Mouse (Mus musculus): ENCODE measurements around the gene Cd3d. TPM values are rescaled to one million over a fixed set of nuclear protein-coding genes. Genes with fewer than 3 reads are reported as not detected.

Gene Cd3d
- polyA plus RNA-seq, 1 experiment from 2014 or later, result not detected

GRCm38 (mm10) chr9:45015841-45016240, 34.3 kb downstream of the Cd3d start:
- no peaks in the 10 kb centered on the region for H3K9me3 ChIP-seq (ENCODE audit: control insufficient read depth, low read length)
- no peak overlapping the region for H3K4me2 ChIP-seq (replicated peaks; ENCODE audit: low read depth, low read length)
- H3K9ac ChIP-seq (ENCODE audit: low read depth, low read length), result no peak overlapping the region; the same call in 1 of the 2 replicates
- WGBS, result 51% methylated on average over 3 of the region's 3 CpGs
- no peaks in the 10 kb centered on the region for H3K4me1 ChIP-seq (ENCODE audit: control insufficient read depth, insufficient read depth, low read length)
- H3K27me3 ChIP-seq (ENCODE audit: control insufficient read depth, insufficient read depth, low read length), result no peaks in the 10 kb centered on the region
- H3K36me3 ChIP-seq (ENCODE audit: control insufficient read depth, insufficient read depth, low read length), result no peaks in the 10 kb centered on the region
- ATAC-seq (ENCODE audit: low FRiP score, low TSS enrichment), result no peak
- no peak overlapping the region for H3K27ac ChIP-seq (ENCODE audit: low read depth, low read length)
- no peak overlapping the region for H3K4me3 ChIP-seq (ENCODE audit: low read length)

GRCm38 (mm10) chr9:45018031-45018430, 36.4 kb downstream of the Cd3d start:
- 75% methylated on average over 11 of the region's 11 CpGs for WGBS
- ATAC-seq (ENCODE audit: low FRiP score, low TSS enrichment), result no peak

GRCm38 (mm10) chr9:45022800-45023199, 41.2 kb downstream of the Cd3d start:
- 8% methylated on average over 3 of the region's 3 CpGs for WGBS
- Histone ChIP-seq H3K4me3 (ENCODE audit: low read length) (no peak overlapping the region), H3K27me3 (ENCODE audit: control insufficient read depth, insufficient read depth, low read length) (no peaks in the 10 kb centered on the region), H3K9me3 (ENCODE audit: control insufficient read depth, low read length) (no peaks in the 10 kb centered on the region), H3K4me1 (ENCODE audit: control insufficient read depth, insufficient read depth, low read length) (no peaks in the 10 kb centered on the region), H3K27ac (ENCODE audit: low read depth, low read length) (no peak overlapping the region), H3K9ac (ENCODE audit: low read depth, low read length) (no peak overlapping the region), H3K36me3 (ENCODE audit: control insufficient read depth, insufficient read depth, low read length) (no peaks in the 10 kb centered on the region), H3K4me2 (replicated peaks; ENCODE audit: low read depth, low read length) (no peak overlapping the region)
- ATAC-seq (ENCODE audit: low FRiP score, low TSS enrichment), result no peak

More at GRCm38 (mm10) chr9:45018031-45018430, 36.4 kb downstream of the Cd3d start:
- Histone ChIP-seq H3K9me3 (ENCODE audit: control insufficient read depth, low read length) (no peaks in the 10 kb centered on the region), H3K4me3 (ENCODE audit: low read length) (no peak overlapping the region), H3K4me1 (ENCODE audit: control insufficient read depth, insufficient read depth, low read length) (no peaks in the 10 kb centered on the region), H3K4me2 (replicated peaks; ENCODE audit: low read depth, low read length) (no peak overlapping the region), H3K36me3 (ENCODE audit: control insufficient read depth, insufficient read depth, low read length) (no peaks in the 10 kb centered on the region), H3K27ac (ENCODE audit: low read depth, low read length) (no peak overlapping the region), H3K27me3 (ENCODE audit: control insufficient read depth, insufficient read depth, low read length) (no peaks in the 10 kb centered on the region), H3K9ac (ENCODE audit: low read depth, low read length) (no peak overlapping the region)

- Histone ChIP-seq H3K27me3 (ENCODE audit: control insufficient read depth, insufficient read depth, low read length) (no peaks in the 10 kb centered on the region), H3K4me1 (ENCODE audit: control insufficient read depth, insufficient read depth, low read length) (no peaks in the 10 kb centered on the region), H3K4me2 (replicated peaks; ENCODE audit: low read depth, low read length) (no peak overlapping the region), H3K9me3 (ENCODE audit: control insufficient read depth, low read length) (no peaks in the 10 kb centered on the region), H3K4me3 (ENCODE audit: low read length) (no peak overlapping the region), H3K27ac (ENCODE audit: low read depth, low read length) (no peak overlapping the region), H3K36me3 (ENCODE audit: control insufficient read depth, insufficient read depth, low read length) (no peaks in the 10 kb centered on the region), H3K9ac (ENCODE audit: low read depth, low read length) (no peak overlapping the region)
- ATAC-seq (ENCODE audit: low FRiP score, low TSS enrichment), result no peak
- 63% methylated on average over 3 of the region's 3 CpGs for WGBS
Measured at GRCm38 (mm10) chr9:45023638-45024037, 42.1 kb downstream of the Cd3d start.

GRCm38 (mm10) chr9:45024187-45024586, 42.6 kb downstream of the Cd3d start:
- Histone ChIP-seq H3K9ac (ENCODE audit: low read depth, low read length) (no peak overlapping the region), H3K36me3 (ENCODE audit: control insufficient read depth, insufficient read depth, low read length) (no peaks in the 10 kb centered on the region), H3K27ac (ENCODE audit: low read depth, low read length) (no peak overlapping the region), H3K4me3 (ENCODE audit: low read length) (no peak overlapping the region), H3K4me2 (replicated peaks; ENCODE audit: low read depth, low read length) (no peak overlapping the region), H3K9me3 (ENCODE audit: control insufficient read depth, low read length) (no peaks in the 10 kb centered on the region), H3K4me1 (ENCODE audit: control insufficient read depth, insufficient read depth, low read length) (no peaks in the 10 kb centered on the region), H3K27me3 (ENCODE audit: control insufficient read depth, insufficient read depth, low read length) (no peaks in the 10 kb centered on the region)
- no peak for ATAC-seq (ENCODE audit: low FRiP score, low TSS enrichment)
- 86% methylated on average over 2 of the region's 2 CpGs for WGBS

GRCm38 (mm10) chr9:45027376-45027775, 45.8 kb downstream of the Cd3d start:
- H3K9ac ChIP-seq (ENCODE audit: low read depth, low read length), result no peak overlapping the region
- no peaks in the 10 kb centered on the region for H3K4me1 ChIP-seq (ENCODE audit: control insufficient read depth, insufficient read depth, low read length)
- H3K27ac ChIP-seq (ENCODE audit: low read depth, low read length), result no peak overlapping the region
- H3K4me3 ChIP-seq (ENCODE audit: low read length), result no peak overlapping the region
- no peak for ATAC-seq (ENCODE audit: low FRiP score, low TSS enrichment)
- no peak overlapping the region for H3K4me2 ChIP-seq (replicated peaks; ENCODE audit: low read depth, low read length)
- H3K9me3 ChIP-seq (ENCODE audit: control insufficient read depth, low read length), result no peaks in the 10 kb centered on the region
- H3K27me3 ChIP-seq (ENCODE audit: control insufficient read depth, insufficient read depth, low read length), result no peaks in the 10 kb centered on the region
- no peaks in the 10 kb centered on the region for H3K36me3 ChIP-seq (ENCODE audit: control insufficient read depth, insufficient read depth, low read length)
- 68% methylated on average over 8 of the region's 8 CpGs for WGBS

- whole genome bisulfite sequencing, result 63% methylated on average over 6 of the region's 6 CpGs
- Histone ChIP-seq H3K9me3 (ENCODE audit: control insufficient read depth, low read length) (no peaks in the 10 kb centered on the region), H3K9ac (ENCODE audit: low read depth, low read length) (no peak overlapping the region), H3K4me2 (replicated peaks; ENCODE audit: low read depth, low read length) (no peak overlapping the region), H3K36me3 (ENCODE audit: control insufficient read depth, insufficient read depth, low read length) (no peaks in the 10 kb centered on the region), H3K27ac (ENCODE audit: low read depth, low read length) (no peak overlapping the region), H3K4me1 (ENCODE audit: control insufficient read depth, insufficient read depth, low read length) (no peaks in the 10 kb centered on the region), H3K4me3 (ENCODE audit: low read length) (no peak overlapping the region), H3K27me3 (ENCODE audit: control insufficient read depth, insufficient read depth, low read length) (no peaks in the 10 kb centered on the region)
- ATAC-seq (ENCODE audit: low FRiP score, low TSS enrichment), result no peak
Measured at GRCm38 (mm10) chr9:45030341-45030740, 48.8 kb downstream of the Cd3d start.

- no peak overlapping the region for H3K9ac ChIP-seq (ENCODE audit: low read depth, low read length)
- H3K4me3 ChIP-seq (ENCODE audit: low read length), result no peak overlapping the region
- H3K27ac ChIP-seq (ENCODE audit: low read depth, low read length), result no peak overlapping the region
- H3K4me2 ChIP-seq (replicated peaks; ENCODE audit: low read depth, low read length), result no peak overlapping the region
- H3K9me3 ChIP-seq (ENCODE audit: control insufficient read depth, low read length), result no peaks in the 10 kb centered on the region
- no peaks in the 10 kb centered on the region for H3K36me3 ChIP-seq (ENCODE audit: control insufficient read depth, insufficient read depth, low read length)
- no peaks in the 10 kb centered on the region for H3K4me1 ChIP-seq (ENCODE audit: control insufficient read depth, insufficient read depth, low read length)
- no peaks in the 10 kb centered on the region for H3K27me3 ChIP-seq (ENCODE audit: control insufficient read depth, insufficient read depth, low read length)
- ATAC-seq (ENCODE audit: low FRiP score, low TSS enrichment), result no peak
- 74% methylated on average over 2 of the region's 2 CpGs for WGBS
Measured at GRCm38 (mm10) chr9:45032261-45032660, 50.7 kb downstream of the Cd3d start.

- WGBS, result 86% methylated on average over 3 of the region's 3 CpGs
- Histone ChIP-seq H3K36me3 (ENCODE audit: control insufficient read depth, insufficient read depth, low read length) (no peaks in the 10 kb centered on the region), H3K4me1 (ENCODE audit: control insufficient read depth, insufficient read depth, low read length) (no peaks in the 10 kb centered on the region), H3K27ac (ENCODE audit: low read depth, low read length) (no peak overlapping the region), H3K27me3 (ENCODE audit: control insufficient read depth, insufficient read depth, low read length) (peaks cover 6% of the 10 kb centered on the region), H3K4me3 (ENCODE audit: low read length) (no peak overlapping the region), H3K9me3 (ENCODE audit: control insufficient read depth, low read length) (no peaks in the 10 kb centered on the region), H3K4me2 (replicated peaks; ENCODE audit: low read depth, low read length) (no peak overlapping the region), H3K9ac (ENCODE audit: low read depth, low read length) (no peak overlapping the region)
- ATAC-seq (ENCODE audit: low FRiP score, low TSS enrichment), result no peak
Measured at GRCm38 (mm10) chr9:45034526-45034925, 52.9 kb downstream of the Cd3d start.
